Mouse (Mus musculus): ENCODE measurements around the gene Sh2d2a. TPM values are rescaled to one million over a fixed set of nuclear protein-coding genes. Genes with fewer than 3 reads are reported as not detected.
"Not testable (repeated sequence)": the region's sequence is repeated elsewhere in the genome, so short reads cannot be mapped to it uniquely, and the experiment has no call there.

Sh2d2a gene
- polyA plus RNA-seq, 1 experiment from 2014 or later: 0.21 TPM

DNA sequence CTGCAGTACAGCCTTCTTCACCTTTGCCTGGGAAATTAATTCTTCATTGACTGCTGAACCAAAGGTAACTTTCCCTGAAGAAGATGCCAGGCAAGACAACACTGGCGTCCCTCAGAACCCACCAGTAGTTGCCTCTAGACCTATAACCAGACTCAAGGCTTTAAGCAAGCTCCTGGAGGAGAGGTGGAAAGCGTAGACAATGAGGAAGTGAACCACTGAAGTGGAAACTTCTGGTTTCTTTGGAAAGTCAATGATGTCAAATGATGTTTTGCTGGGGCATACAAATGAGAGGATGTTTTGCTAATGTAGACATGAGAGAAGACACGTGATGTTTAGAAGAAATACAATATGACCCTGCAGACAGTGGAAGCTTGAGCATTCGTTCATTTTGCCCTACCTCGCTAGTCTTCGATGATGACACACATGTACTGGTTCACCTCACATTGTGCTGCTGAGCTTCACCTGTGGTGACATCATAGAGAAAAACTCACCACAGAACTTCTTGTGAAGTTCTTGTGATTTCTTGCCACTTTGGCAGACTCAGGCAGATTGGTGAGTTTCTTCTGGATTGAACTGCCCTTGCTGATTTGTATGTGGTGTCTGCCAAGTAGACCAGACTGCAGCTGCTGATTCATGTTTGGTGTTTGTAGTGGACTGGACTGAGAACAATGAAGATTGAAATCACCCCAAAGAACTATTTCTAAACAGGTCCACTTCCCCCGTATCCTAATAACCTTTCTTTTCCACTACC, 14.3 kb upstream of the Sh2d2a start:
- Histone ChIP-seq H3K4me3 (no peak overlapping the region), H3K4me1 (replicated peaks) (no peaks in the 10 kb centered on the region), H3K36me3 (no peaks in the 10 kb centered on the region), H3K9me3 (no peaks in the 10 kb centered on the region), H3K27me3 (ENCODE audit: insufficient read depth, poor library complexity, severe bottlenecking) (no peaks in the 10 kb centered on the region), H3K27ac (no peak overlapping the region)
- 83% methylated on average over 7 of the region's 7 CpGs for WGBS
- DNase-seq (ENCODE audit: low spot score): no peak

DNA sequence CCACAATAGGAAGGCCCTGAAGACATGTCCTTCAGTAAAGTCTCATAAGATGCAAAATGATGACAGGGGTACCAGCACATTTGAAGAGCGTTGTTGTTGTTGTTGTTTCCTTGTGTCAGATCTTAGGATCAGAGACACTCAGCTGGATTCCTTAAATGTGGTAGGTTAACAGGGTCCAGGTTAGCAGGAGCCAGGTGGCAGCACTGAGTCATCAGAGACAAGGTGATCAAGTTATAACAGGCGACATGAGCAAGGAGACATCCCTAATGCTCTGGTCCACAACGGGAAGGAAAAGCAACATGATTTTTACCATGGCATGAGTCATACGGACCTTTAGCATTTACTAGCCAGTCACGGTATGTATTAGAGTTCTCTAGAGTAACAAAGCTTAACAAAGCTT, 13.1 kb upstream of the Sh2d2a start:
- no peaks in the 10 kb centered on the region for H3K27me3 ChIP-seq (ENCODE audit: insufficient read depth, poor library complexity, severe bottlenecking)
- H3K4me3 ChIP-seq: no peak overlapping the region
- H3K4me1 ChIP-seq (replicated peaks): no peaks in the 10 kb centered on the region
- H3K36me3 ChIP-seq: no peaks in the 10 kb centered on the region
- no peak overlapping the region for H3K27ac ChIP-seq
- no peak for DNase-seq (ENCODE audit: low spot score)
- H3K9me3 ChIP-seq: no peaks in the 10 kb centered on the region
- WGBS: 72% methylated on average over 5 of the region's 5 CpGs

DNA sequence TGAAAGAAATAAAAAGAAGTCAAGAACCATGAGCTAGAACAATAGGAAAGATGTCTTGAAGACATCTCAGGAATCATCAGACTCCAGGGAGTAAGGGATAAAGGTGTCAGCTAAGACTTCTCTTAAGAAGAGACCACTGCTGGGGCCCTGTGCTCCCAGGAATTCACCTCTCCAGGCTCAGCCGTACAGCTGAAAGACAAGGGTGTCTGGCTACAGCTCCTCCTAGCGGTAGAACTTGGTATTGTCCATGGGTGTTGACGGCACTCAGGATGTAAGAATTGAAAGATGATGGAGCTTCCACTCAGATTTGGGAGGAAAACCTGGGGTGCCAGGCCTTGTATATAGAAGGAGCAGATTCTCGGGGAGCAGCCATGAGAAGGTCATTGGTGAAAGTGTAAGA, 7.9 kb upstream of the Sh2d2a start:
- Histone ChIP-seq H3K9me3 (no peaks in the 10 kb centered on the region), H3K4me1 (replicated peaks) (no peaks in the 10 kb centered on the region), H3K27ac (no peak overlapping the region), H3K36me3 (no peaks in the 10 kb centered on the region), H3K27me3 (ENCODE audit: insufficient read depth, poor library complexity, severe bottlenecking) (no peaks in the 10 kb centered on the region), H3K4me3 (no peak overlapping the region)
- WGBS: 2% methylated on average over 4 of the region's 4 CpGs
- peak; percentile 79 for DNase-seq (ENCODE audit: low spot score)

DNA sequence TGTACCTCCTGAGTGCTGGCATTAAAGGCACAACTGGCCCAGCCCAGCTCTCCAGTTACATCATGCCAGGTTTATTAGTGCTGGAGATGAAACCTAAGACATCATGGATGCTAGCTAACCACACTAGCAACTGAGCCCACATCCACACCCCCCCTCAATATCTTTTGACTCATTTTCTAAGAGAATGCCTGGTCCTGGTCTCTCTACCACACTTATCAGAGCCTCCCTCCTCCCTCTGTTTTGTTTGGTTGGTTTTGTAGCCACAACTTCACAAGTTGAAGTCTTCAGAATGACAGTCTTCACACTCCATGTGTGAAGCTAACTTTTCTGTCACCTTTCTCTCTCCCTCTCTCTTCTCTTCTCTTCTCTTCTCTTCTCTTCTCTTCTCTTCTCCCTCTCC, 5.7 kb upstream of the Sh2d2a start:
- H3K36me3 ChIP-seq: no peaks in the 10 kb centered on the region
- H3K4me3 ChIP-seq: no peak overlapping the region
- H3K9me3 ChIP-seq: no peaks in the 10 kb centered on the region
- no peaks in the 10 kb centered on the region for H3K27me3 ChIP-seq (ENCODE audit: insufficient read depth, poor library complexity, severe bottlenecking)
- no peaks in the 10 kb centered on the region for H3K4me1 ChIP-seq (replicated peaks)
- DNase-seq (ENCODE audit: low spot score): no peak
- no peak overlapping the region for H3K27ac ChIP-seq

DNA sequence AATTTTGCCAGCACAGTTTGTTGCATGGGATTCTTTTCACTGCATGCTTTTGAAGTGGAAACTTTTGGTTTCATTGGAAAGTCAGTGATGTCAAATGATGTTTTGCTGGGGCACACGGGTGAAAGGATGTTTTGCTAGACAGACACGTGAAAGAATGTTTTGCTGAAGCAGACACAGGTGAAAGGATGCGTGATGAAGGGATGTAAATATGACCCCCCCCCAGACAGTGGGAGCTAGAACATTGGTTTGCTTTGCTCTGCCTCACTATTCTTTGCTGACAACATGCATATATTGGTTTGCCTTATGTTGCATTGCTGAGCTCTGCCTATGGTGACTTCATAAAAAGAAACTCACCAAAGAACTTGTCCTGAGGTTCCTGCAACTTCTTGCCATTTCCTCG, 1.6 kb upstream of the Sh2d2a start:
- H3K27ac ChIP-seq: no peak overlapping the region
- no peak for DNase-seq (ENCODE audit: low spot score)
- H3K4me1 ChIP-seq (replicated peaks): peaks cover 8% of the 10 kb centered on the region; the same call in 1 of the 2 replicates
- no peak overlapping the region for H3K4me3 ChIP-seq
- no peaks in the 10 kb centered on the region for H3K36me3 ChIP-seq
- WGBS: 90% methylated on average over 4 of the region's 4 CpGs
- no peaks in the 10 kb centered on the region for H3K9me3 ChIP-seq
- no peaks in the 10 kb centered on the region for H3K27me3 ChIP-seq (ENCODE audit: insufficient read depth, poor library complexity, severe bottlenecking)

DNA sequence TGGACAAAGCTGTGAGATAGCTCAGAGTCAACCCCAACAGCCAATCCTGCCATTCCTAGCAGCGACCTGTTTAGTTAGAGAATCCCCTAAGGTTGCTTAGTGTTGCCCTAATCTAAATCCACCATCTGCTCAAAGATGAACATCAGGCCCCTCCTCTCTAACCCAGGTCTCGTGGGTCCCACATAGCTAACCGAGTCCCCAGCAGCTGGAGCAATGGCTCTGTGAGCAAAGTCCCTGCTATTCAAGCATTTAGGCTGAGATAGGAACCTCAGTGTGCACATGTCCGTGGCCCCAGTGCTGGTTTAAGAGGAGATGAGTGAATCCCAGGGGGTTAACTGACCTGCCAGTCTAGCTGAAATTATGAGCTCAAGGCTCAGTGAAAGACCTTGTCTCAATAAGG, 369 bp upstream of the Sh2d2a start:
- 69% methylated on average over 4 of the region's 4 CpGs for WGBS

DNA sequence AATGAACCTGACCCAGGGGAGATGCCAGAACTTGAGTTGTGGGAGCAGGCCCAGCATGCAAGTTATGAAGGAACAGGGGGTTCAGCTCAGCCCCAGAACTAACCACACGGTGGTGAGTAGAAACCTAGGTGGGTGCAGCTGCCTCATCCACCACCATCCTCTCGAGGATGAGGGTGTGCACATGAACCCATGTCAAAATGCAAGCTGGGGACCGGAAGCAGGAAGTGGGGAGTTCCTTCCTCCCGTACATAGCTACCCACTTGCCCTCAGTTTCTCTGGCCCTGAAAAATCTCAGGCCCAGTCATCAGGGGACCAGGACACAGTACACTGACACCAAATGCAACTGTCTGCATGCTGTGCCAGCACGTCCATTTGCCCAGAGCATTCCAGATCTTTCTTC, 1.1 kb downstream of the Sh2d2a start:
- no peaks in the 10 kb centered on the region for H3K36me3 ChIP-seq
- H3K4me3 ChIP-seq: no peak overlapping the region
- DNase-seq (ENCODE audit: low spot score): no peak
- no peaks in the 10 kb centered on the region for H3K27me3 ChIP-seq (ENCODE audit: insufficient read depth, poor library complexity, severe bottlenecking)
- H3K4me1 ChIP-seq (replicated peaks): peaks cover 16% of the 10 kb centered on the region; the same call in 1 of the 2 replicates
- H3K9me3 ChIP-seq: no peaks in the 10 kb centered on the region
- no peak overlapping the region for H3K27ac ChIP-seq
- WGBS: 80% methylated on average over 5 of the region's 5 CpGs

More for the DNA sequence above, 369 bp upstream of the Sh2d2a start:
- no peak overlapping the region for H3K27ac ChIP-seq
- H3K9me3 ChIP-seq: no peaks in the 10 kb centered on the region
- no peak overlapping the region for H3K4me3 ChIP-seq
- no peak for DNase-seq (ENCODE audit: low spot score)
- H3K36me3 ChIP-seq: no peaks in the 10 kb centered on the region
- no peaks in the 10 kb centered on the region for H3K27me3 ChIP-seq (ENCODE audit: insufficient read depth, poor library complexity, severe bottlenecking)
- H3K4me1 ChIP-seq (replicated peaks): peaks cover 16% of the 10 kb centered on the region; the same call in 1 of the 2 replicates

DNA sequence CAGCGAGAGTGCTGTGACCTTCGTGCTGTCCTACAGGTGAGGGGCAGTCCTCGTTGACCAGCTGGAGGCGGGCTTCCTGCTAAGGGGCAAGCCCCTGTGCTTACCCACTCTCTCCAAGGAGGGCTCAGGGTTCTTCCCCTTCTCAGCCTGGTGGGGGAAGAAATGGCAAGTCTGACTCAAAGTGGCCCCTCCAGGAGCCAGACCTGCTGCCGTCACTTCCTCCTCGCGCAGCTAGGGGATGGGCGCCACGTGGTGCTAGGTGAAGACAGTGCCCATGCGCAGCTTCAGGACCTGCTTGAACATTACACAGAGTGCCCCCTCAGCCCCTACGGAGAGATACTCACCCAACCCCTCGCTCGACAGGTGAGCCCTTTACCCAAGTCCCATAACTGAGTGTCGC, 2.6 kb downstream of the Sh2d2a start:
- no peaks in the 10 kb centered on the region for H3K9me3 ChIP-seq

DNA sequence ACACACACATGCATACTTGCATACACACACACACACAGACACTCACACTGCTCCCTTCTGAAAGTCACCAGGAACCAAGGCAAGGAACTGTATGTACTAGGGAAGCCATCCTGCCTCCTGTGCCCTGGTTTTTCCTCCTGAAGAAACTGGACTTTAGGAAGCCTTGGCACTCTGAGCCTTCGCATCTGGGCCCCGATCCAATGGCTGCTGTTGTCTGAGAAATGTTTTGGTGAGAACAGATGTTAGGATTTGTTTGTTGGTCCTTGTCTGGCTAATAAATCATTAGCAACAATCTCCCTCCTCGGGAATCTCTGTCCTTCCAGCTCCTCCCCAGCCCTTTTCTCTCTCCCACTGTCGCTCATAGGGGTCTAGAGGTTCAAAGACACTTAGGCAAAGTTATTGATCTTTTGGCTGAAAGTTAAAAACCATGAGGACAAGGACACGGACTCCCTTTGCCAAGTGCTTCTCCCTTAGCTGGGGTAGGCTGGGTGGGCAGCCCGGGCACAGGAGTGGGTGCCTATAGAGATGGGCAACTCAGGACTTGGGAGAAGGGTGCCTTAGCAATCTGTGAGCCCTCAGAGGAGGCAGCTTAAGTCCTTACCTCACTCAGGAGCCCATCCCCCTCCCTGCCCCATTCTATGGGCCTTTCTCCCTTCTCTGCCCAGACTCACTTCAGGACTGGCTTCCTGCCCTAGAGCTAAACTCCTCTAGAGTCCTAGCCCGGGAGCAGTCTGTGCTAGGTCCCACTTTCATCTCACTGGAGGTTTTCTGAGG, 8.4 kb downstream of the Sh2d2a start:
- 70% methylated on average over 7 of the region's 7 CpGs for WGBS
- Histone ChIP-seq H3K9me3 (no peaks in the 10 kb centered on the region), H3K27me3 (ENCODE audit: insufficient read depth, poor library complexity, severe bottlenecking) (no peaks in the 10 kb centered on the region), H3K27ac (no peak overlapping the region), H3K4me3 (no peak overlapping the region), H3K4me1 (replicated peaks) (peaks cover 25% of the 10 kb centered on the region), H3K36me3 (peaks cover 44% of the 10 kb centered on the region)
- no peak for DNase-seq (ENCODE audit: low spot score)

More for the DNA sequence above, 2.6 kb downstream of the Sh2d2a start:
- no peak for DNase-seq (ENCODE audit: low spot score)
- no peak overlapping the region for H3K4me3 ChIP-seq
- peaks cover 29% of the 10 kb centered on the region for H3K4me1 ChIP-seq (replicated peaks)
- H3K36me3 ChIP-seq: no peaks in the 10 kb centered on the region
- H3K27ac ChIP-seq: no peak overlapping the region
- H3K27me3 ChIP-seq (ENCODE audit: insufficient read depth, poor library complexity, severe bottlenecking): no peaks in the 10 kb centered on the region
- WGBS: 80% methylated on average over 14 of the region's 14 CpGs

DNA sequence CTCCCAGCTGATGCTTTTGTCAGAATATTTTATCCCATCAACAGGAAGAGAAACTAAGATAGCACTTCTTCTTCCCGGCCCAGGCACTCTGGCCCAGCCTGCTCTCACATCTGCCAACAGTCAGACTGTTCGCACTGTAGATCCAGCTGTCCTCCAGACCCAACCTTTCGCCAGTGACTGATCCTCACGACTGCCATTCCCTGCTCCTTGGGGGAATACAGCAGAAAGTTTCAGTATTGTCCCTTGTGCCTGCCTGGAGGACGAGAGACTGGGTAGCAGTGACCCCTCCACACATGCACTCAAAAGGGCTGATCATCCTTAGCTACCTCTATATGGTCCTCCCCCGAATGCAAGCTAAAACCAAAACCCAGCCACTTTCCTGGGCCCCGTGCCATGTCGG, 9.4 kb downstream of the Sh2d2a start:
- DNase-seq (ENCODE audit: low spot score): no peak

DNA sequence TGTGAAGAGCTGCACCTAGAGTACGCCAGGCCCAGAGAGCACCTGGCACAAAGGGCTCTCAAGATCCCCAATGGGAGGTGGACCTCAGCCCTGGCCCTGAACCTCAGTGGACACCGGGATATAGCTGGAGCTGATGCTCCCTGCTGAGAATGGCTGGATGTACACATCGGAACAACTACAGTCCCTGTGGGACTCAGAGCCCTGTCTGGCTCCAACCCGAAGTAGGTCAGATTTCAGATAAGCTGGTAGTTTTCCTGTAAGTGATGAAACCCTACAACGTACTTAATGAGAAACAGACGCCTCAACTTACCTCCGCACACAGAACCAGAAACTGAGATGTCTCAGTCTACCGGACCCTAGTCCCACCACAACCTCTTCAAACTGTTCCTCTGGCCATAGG, 11.1 kb downstream of the Sh2d2a start:
- 83% methylated on average over 8 of the region's 8 CpGs for WGBS
- H3K36me3 ChIP-seq: peaks cover 70% of the 10 kb centered on the region
- no peak overlapping the region for H3K27ac ChIP-seq
- no peaks in the 10 kb centered on the region for H3K27me3 ChIP-seq (ENCODE audit: insufficient read depth, poor library complexity, severe bottlenecking)
- peaks cover 17% of the 10 kb centered on the region for H3K4me1 ChIP-seq (replicated peaks)
- DNase-seq (ENCODE audit: low spot score): no peak
- no peak overlapping the region for H3K4me3 ChIP-seq
- no peaks in the 10 kb centered on the region for H3K9me3 ChIP-seq

More for the DNA sequence above, 9.4 kb downstream of the Sh2d2a start:
- H3K4me1 ChIP-seq (replicated peaks): peaks cover 17% of the 10 kb centered on the region
- H3K27ac ChIP-seq: no peak overlapping the region
- H3K27me3 ChIP-seq (ENCODE audit: insufficient read depth, poor library complexity, severe bottlenecking): no peaks in the 10 kb centered on the region
- H3K4me3 ChIP-seq: no peak overlapping the region
- H3K36me3 ChIP-seq: peaks cover 53% of the 10 kb centered on the region
- H3K9me3 ChIP-seq: no peaks in the 10 kb centered on the region
- 88% methylated on average over 8 of the region's 8 CpGs for WGBS

DNA sequence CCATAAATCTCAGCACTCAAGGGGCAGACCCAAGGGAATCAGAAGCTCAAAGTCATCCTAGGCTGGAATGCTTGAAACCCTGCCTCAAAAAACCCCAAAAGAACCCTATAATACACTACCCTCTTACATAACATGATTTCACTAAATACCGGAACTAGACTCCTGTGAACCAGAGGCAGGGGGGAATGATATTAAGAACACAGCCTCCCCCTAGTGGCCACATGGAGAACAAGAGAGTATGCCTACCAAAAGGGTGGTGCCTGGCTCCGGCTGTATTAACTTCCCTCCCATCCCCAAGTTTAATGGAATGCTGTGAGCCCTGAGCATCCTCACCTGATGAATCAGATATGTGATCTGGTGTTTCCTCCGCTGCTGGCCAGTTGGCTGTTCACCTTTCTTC, 13.3 kb downstream of the Sh2d2a start:
- peak; percentile 37 for DNase-seq (ENCODE audit: low spot score)
- no peak overlapping the region for H3K4me3 ChIP-seq
- H3K4me1 ChIP-seq (replicated peaks): no peaks in the 10 kb centered on the region
- H3K27ac ChIP-seq: no peak overlapping the region
- no peaks in the 10 kb centered on the region for H3K9me3 ChIP-seq
- peaks cover 90% of the 10 kb centered on the region for H3K36me3 ChIP-seq
- 38% methylated on average over 3 of the region's 3 CpGs for WGBS
- no peaks in the 10 kb centered on the region for H3K27me3 ChIP-seq (ENCODE audit: insufficient read depth, poor library complexity, severe bottlenecking)

DNA sequence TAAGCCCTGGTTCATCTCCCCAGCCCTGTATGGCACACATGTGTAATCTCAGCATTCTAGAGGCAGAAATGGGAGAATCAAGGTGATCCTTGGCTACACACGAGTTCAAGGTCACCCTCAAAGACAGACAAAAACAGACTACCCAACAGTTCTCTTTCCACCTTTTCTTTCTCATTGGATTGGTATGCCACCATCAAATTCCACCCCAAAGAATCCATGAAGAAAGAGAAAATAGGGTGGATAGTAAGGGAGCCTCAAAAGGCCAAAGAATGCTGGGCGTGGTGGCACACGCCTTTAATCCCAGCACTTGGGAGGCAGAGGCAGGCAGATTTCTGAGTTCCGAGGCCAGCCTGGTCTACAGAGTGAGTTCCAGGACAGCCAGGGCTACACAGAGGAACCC, 17.6 kb downstream of the Sh2d2a start:
- H3K4me3 ChIP-seq; DNase-seq (ENCODE audit: low spot score); H3K9me3 ChIP-seq; H3K27me3 ChIP-seq (ENCODE audit: insufficient read depth, poor library complexity, severe bottlenecking); H3K27ac ChIP-seq; H3K4me1 ChIP-seq (replicated peaks): not testable (repeated sequence)
- WGBS: 91% methylated on average over 4 of the region's 4 CpGs
- peaks cover 98% of the 10 kb centered on the region for H3K36me3 ChIP-seq
